ENCODE assay signal across 25 mouse cellular contexts in genomic region chr3:128380579-128380978, GRCm38 (mm10).
A peak's percentile ranks its signal among the peaks of the same experiment; 100 is the strongest.
DNase-seq lines count a peak whose midpoint lies in the region; ATAC-seq and TF ChIP-seq lines count a peak whose summit lies in the region.
"Had no signal": no experiment of that assay in that cellular context is flagged by ENCODE, and none has a peak within 500 bp of the region (broad histone marks: within the 10 kb centered on the region; RNA-seq: fewer than 3 reads in every experiment).

No protein-coding gene starts in this region.

- no peak overlapping the region for H3K4me2 ChIP-seq in forebrain, embryonic 14.5 days (ENCODE audit: low read length)
- H3K4me2 ChIP-seq in forebrain, embryonic 12.5 days: no peak overlapping the region
- H3K4me2 ChIP-seq in forebrain, postnatal 0 days (ENCODE audit: low read depth): no peak overlapping the region
- H3K4me2 ChIP-seq in forebrain, embryonic 13.5 days: no peak overlapping the region
- H3K4me2 ChIP-seq: heart, embryonic 12.5 days; heart, embryonic 15.5 days; hindbrain, embryonic 13.5 days; intestine, embryonic 15.5 days had no signal

- no peaks in the 10 kb centered on the region for H3K36me3 ChIP-seq in forebrain, embryonic 14.5 days (ENCODE audit: control insufficient read depth, insufficient read depth, low read length)
- H3K36me3 ChIP-seq in forebrain, embryonic 12.5 days (replicated peaks): no peaks in the 10 kb centered on the region
- no peaks in the 10 kb centered on the region for H3K36me3 ChIP-seq in forebrain, postnatal 0 days (ENCODE audit: insufficient read depth)
- H3K36me3 ChIP-seq in forebrain, embryonic 13.5 days (ENCODE audit: poor library complexity, severe bottlenecking): no peaks in the 10 kb centered on the region
- H3K36me3 ChIP-seq: heart, embryonic 12.5 days; heart, embryonic 15.5 days; hindbrain, embryonic 10.5 days; hindbrain, embryonic 13.5 days; intestine, embryonic 15.5 days had no signal

- TF ChIP-seq CTCF in forebrain, postnatal 0 days (IDR thresholded peaks at IDR 0.05; ENCODE audit: low read depth): no peak

- ATAC-seq in forebrain, embryonic 14.5 days: no peak
- no peak for ATAC-seq in forebrain, embryonic 12.5 days (ENCODE audit: low FRiP score)
- peak; percentile 74 for ATAC-seq in forebrain, postnatal 0 days
- ATAC-seq in forebrain, embryonic 13.5 days: no peak
- ATAC-seq: activated CD4-positive, CD25-positive, alpha-beta regulatory T cell, adult 4 months; hindbrain, embryonic 16.5 days; intestine, embryonic 15.5 days had no signal

- no peak overlapping the region for H3K27ac ChIP-seq in forebrain, embryonic 14.5 days (ENCODE audit: low read depth, low read length)
- H3K27ac ChIP-seq in forebrain, embryonic 12.5 days: no peak overlapping the region
- no peak overlapping the region for H3K27ac ChIP-seq in forebrain, postnatal 0 days (ENCODE audit: low read depth, low read length)
- H3K27ac ChIP-seq in forebrain, embryonic 13.5 days: no peak overlapping the region
- H3K27ac ChIP-seq: gastrocnemius, adult 2 months; heart, embryonic 15.5 days; hindbrain, embryonic 10.5 days; hindbrain, embryonic 13.5 days; intestine, embryonic 15.5 days had no signal

- H3K9ac ChIP-seq in forebrain, embryonic 14.5 days (ENCODE audit: low read length): no peak overlapping the region
- no peak overlapping the region for H3K9ac ChIP-seq in forebrain, embryonic 12.5 days
- no peak overlapping the region for H3K9ac ChIP-seq in forebrain, postnatal 0 days
- no peak overlapping the region for H3K9ac ChIP-seq in forebrain, embryonic 13.5 days
- H3K9ac ChIP-seq: heart, embryonic 12.5 days; heart, embryonic 15.5 days; hindbrain, embryonic 13.5 days; intestine, embryonic 15.5 days had no signal

- no peak overlapping the region for H3K4me3 ChIP-seq in forebrain, embryonic 14.5 days (ENCODE audit: low read depth, low read length)
- H3K4me3 ChIP-seq in forebrain, embryonic 12.5 days (replicated peaks): no peak overlapping the region
- H3K4me3 ChIP-seq in forebrain, postnatal 0 days (ENCODE audit: low read depth, low read length): no peak overlapping the region
- no peak overlapping the region for H3K4me3 ChIP-seq in forebrain, embryonic 13.5 days
- H3K4me3 ChIP-seq: gastrocnemius, adult 2 months; heart, embryonic 12.5 days; heart, embryonic 15.5 days; hindbrain, embryonic 10.5 days; hindbrain, embryonic 13.5 days; intestine, embryonic 15.5 days had no signal

- WGBS in forebrain, embryonic 14.5 days: 82% methylated on average over 4 of the region's 4 CpGs
- 88% methylated on average over 4 of the region's 4 CpGs for WGBS in forebrain, embryonic 12.5 days
- 78% methylated on average over 4 of the region's 4 CpGs for WGBS in forebrain, postnatal 0 days
- 81% methylated on average over 4 of the region's 4 CpGs for WGBS in forebrain, embryonic 13.5 days

- H3K27me3 ChIP-seq in forebrain, embryonic 14.5 days (replicated peaks; ENCODE audit: control insufficient read depth, insufficient read depth, low read length): no peaks in the 10 kb centered on the region
- no peaks in the 10 kb centered on the region for H3K27me3 ChIP-seq in forebrain, embryonic 12.5 days
- no peaks in the 10 kb centered on the region for H3K27me3 ChIP-seq in forebrain, postnatal 0 days (ENCODE audit: insufficient read depth, low read length)
- no peaks in the 10 kb centered on the region for H3K27me3 ChIP-seq in forebrain, embryonic 13.5 days
- H3K27me3 ChIP-seq: heart, embryonic 12.5 days; heart, embryonic 15.5 days; hindbrain, embryonic 13.5 days; intestine, embryonic 15.5 days had no signal

- H3K9me3 ChIP-seq in forebrain, embryonic 14.5 days (replicated peaks; ENCODE audit: control insufficient read depth, low read length): no peaks in the 10 kb centered on the region
- H3K9me3 ChIP-seq in forebrain, embryonic 12.5 days: no peaks in the 10 kb centered on the region
- no peaks in the 10 kb centered on the region for H3K9me3 ChIP-seq in forebrain, postnatal 0 days (ENCODE audit: low read length)
- no peaks in the 10 kb centered on the region for H3K9me3 ChIP-seq in forebrain, embryonic 13.5 days (replicated peaks)
- H3K9me3 ChIP-seq: heart, embryonic 12.5 days; heart, embryonic 15.5 days; hindbrain, embryonic 10.5 days; hindbrain, embryonic 13.5 days; intestine, embryonic 15.5 days had no signal

- peak; percentile 22 for DNase-seq in forebrain, embryonic 14.5 days (ENCODE audit: low spot score)
- DNase-seq in forebrain, postnatal 0 days: peak; percentile 22
- peak; percentile 23 for DNase-seq in brain, adult 2 months (ENCODE audit: low read depth, low spot score)
- DNase-seq in telencephalon, adult 2 months (ENCODE audit: low read depth, low spot score): peak; percentile 18
- DNase-seq in cerebellum, adult 9-11 months: no peak
- DNase-seq: adrenal gland, adult 8-10 months; adrenal gland, postnatal 25 days; cerebellum, adult 11-12 months; cerebellum, adult 8-10 months; cerebellum, postnatal 14 days; gastrocnemius, adult 2 months; gastrocnemius, postnatal 14 days; heart, adult 18-20 months; heart, postnatal 10 days; heart, postnatal 36 days; kidney, adult 11 months had no signal

- H3K4me1 ChIP-seq in forebrain, embryonic 14.5 days (ENCODE audit: control insufficient read depth, insufficient read depth, low read length): no peaks in the 10 kb centered on the region
- H3K4me1 ChIP-seq in forebrain, embryonic 12.5 days: no peaks in the 10 kb centered on the region
- no peaks in the 10 kb centered on the region for H3K4me1 ChIP-seq in forebrain, postnatal 0 days (ENCODE audit: insufficient read depth)
- no peaks in the 10 kb centered on the region for H3K4me1 ChIP-seq in forebrain, embryonic 13.5 days
- H3K4me1 ChIP-seq: heart, embryonic 12.5 days; heart, embryonic 15.5 days; hindbrain, embryonic 10.5 days; hindbrain, embryonic 13.5 days; intestine, embryonic 15.5 days had no signal
